Mouse (Mus musculus) lung, embryonic 15.5 days (tissue): ENCODE measurements around the gene Cpne4. TPM values are rescaled to one million over a fixed set of nuclear protein-coding genes. Genes with fewer than 3 reads are reported as not detected.

ENCODE experiments used
- ATAC-seq: fragments of 200-750 bp; cut with Nextera tagmentation; 2 replicates; pipeline ENCODE4 v1.8.0; 2017; ENCODE audit warnings: moderate number of reproducible peaks, borderline replicate concordance; ENCODE audit not compliant: low FRiP score, low TSS enrichment; ENCODE audit errors: extremely low read depth
- H3K27ac ChIP-seq: fragments of 300-500 bp; sonication (generic); 2 replicates; pipeline ENCODE4 v1.5.1; 2015; ENCODE audit warnings: moderate library complexity, mild to moderate bottlenecking, inconsistent platforms
- H3K27me3 ChIP-seq: fragments of 300-500 bp; sonication (generic); 2 replicates; pipeline ENCODE4 v1.6.1; 2015; ENCODE audit warnings: inconsistent platforms
- H3K36me3 ChIP-seq: fragments of 300-500 bp; sonication (generic); 2 replicates; pipeline ENCODE4 v1.6.1; 2015; ENCODE audit warnings: inconsistent platforms
- H3K4me1 ChIP-seq: fragments of 300-500 bp; sonication (generic); 2 replicates; pipeline ENCODE4 v1.6.1; 2015; ENCODE audit warnings: inconsistent platforms
- H3K4me2 ChIP-seq: fragments of 300-500 bp; sonication (generic); 2 replicates; pipeline ENCODE4 v1.6.1; 2015; ENCODE audit warnings: inconsistent platforms, mild to moderate bottlenecking, moderate library complexity
- H3K4me3 ChIP-seq: fragments of 300-500 bp; sonication (generic); 2 replicates; pipeline ENCODE4 v1.5.1; 2015; ENCODE audit warnings: mild to moderate bottlenecking, inconsistent platforms
- H3K9ac ChIP-seq: fragments of 300-500 bp; sonication (generic); 2 replicates; pipeline ENCODE4 v1.6.1; 2015; ENCODE audit warnings: inconsistent platforms
- H3K9me3 ChIP-seq: fragments of 300-500 bp; sonication (generic); 2 replicates; pipeline ENCODE4 v1.6.1; 2016; ENCODE audit warnings: inconsistent platforms
- WGBS: fragments of 180-500 bp; shearing (Covaris S2); methylation state at CpG from one replicate; pipeline ENCODE4 v1.1.7; 2015; 5-methylcytosine and 5-hydroxymethylcytosine counted together
- polyA plus RNA-seq: library from polyadenylated mRNA; unstranded; fragments of >200 nt; fragmentation: Nextera tagmentation; extraction: Ambion mirVana; gene quantifications from 2 replicates; pipeline ENCODE4 v1.2.1, GENCODE M21; 2015

Cpne4 gene
- polyA plus RNA-seq, 1 experiment from 2014 or later, result 0.26 TPM

GRCm38 (mm10) chr9:104594979-104595378 lies 47.9 kb downstream of the Cpne4 start:
- no peak for ATAC-seq
- Histone ChIP-seq H3K4me1 (0 out of 2 replicates have a peak, but pooled peaks cover 8% of the 10 kb centered on the region), H3K27me3 (no peaks in the 10 kb centered on the region), H3K36me3 (no peaks in the 10 kb centered on the region), H3K27ac (no peak overlapping the region), H3K9me3 (no peaks in the 10 kb centered on the region), H3K4me3 (no peak overlapping the region), H3K9ac (no peak overlapping the region), H3K4me2 (no peak overlapping the region)
- 62% methylated on average over 2 of the region's 2 CpGs for WGBS

DNA sequence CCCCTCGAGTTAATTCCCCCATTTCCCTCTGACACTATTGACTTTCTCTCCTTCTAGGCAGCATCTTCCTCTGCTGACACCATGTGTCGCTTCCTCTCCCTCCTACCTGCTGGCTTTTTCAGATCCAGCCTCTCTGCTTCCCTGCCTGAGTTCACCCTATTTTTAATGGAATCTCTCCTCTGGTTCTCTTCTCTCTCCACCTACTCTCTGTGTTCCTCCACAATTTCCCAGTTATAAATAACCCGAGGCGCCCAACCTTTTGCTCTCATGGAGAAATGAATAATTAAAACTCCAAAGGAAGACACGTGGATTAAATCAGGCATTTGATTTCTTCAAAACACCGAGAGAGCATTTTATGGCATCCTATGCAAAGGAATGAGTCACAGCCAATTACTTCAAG lies 65.4 kb downstream of the Cpne4 start:
- no peak for ATAC-seq
- Histone ChIP-seq H3K4me3 (no peak overlapping the region), H3K27ac (no peak overlapping the region), H3K9ac (no peak overlapping the region), H3K4me2 (no peak overlapping the region), H3K9me3 (no peaks in the 10 kb centered on the region), H3K4me1 (no peaks in the 10 kb centered on the region), H3K36me3 (no peaks in the 10 kb centered on the region), H3K27me3 (no peaks in the 10 kb centered on the region)
- 70% methylated on average over 6 of the region's 6 CpGs for WGBS

- ATAC-seq, result no peak
- no peak overlapping the region for H3K9ac ChIP-seq
- H3K4me3 ChIP-seq, result no peak overlapping the region
- H3K9me3 ChIP-seq, result no peaks in the 10 kb centered on the region
- no peak overlapping the region for H3K4me2 ChIP-seq
- no peak overlapping the region for H3K27ac ChIP-seq
- 46% methylated on average over 6 of the region's 6 CpGs for WGBS
- no peaks in the 10 kb centered on the region for H3K4me1 ChIP-seq
- H3K27me3 ChIP-seq, result no peaks in the 10 kb centered on the region
- H3K36me3 ChIP-seq, result no peaks in the 10 kb centered on the region
Measured at GRCm38 (mm10) chr9:104616691-104617090, 69.6 kb downstream of the Cpne4 start.

GRCm38 (mm10) chr9:104623564-104623963 lies 76.5 kb downstream of the Cpne4 start:
- no peak for ATAC-seq
- 71% methylated on average over 4 of the region's 4 CpGs for WGBS
- Histone ChIP-seq H3K27me3 (no peaks in the 10 kb centered on the region), H3K9ac (no peak overlapping the region), H3K36me3 (no peaks in the 10 kb centered on the region), H3K4me1 (no peaks in the 10 kb centered on the region), H3K4me2 (no peak overlapping the region), H3K27ac (no peak overlapping the region), H3K9me3 (no peaks in the 10 kb centered on the region), H3K4me3 (no peak overlapping the region)

DNA sequence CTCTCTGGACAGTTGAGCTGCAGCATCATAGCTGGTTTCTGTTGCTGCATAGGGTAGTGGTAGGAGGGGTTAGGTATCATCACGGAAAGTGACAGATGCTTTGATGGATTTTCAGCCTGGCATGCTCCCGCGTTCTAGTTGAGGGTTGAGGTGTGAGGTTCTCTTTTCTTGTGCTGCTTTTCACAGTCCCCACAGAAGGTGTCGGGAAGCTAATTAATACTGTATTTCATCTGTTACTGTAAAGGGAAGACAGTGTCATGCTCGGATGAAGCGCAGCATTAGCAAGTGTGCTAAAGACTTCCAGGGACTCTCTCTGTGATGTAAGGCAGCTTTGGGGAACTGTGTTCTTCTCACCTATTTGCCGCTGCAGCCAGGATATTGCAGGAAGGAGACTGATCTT lies 80.7 kb downstream of the Cpne4 start:
- Histone ChIP-seq H3K27ac (no peak overlapping the region), H3K9me3 (no peaks in the 10 kb centered on the region), H3K27me3 (no peaks in the 10 kb centered on the region), H3K9ac (no peak overlapping the region), H3K36me3 (no peaks in the 10 kb centered on the region), H3K4me1 (no peaks in the 10 kb centered on the region), H3K4me2 (no peak overlapping the region), H3K4me3 (no peak overlapping the region)
- WGBS, result 35% methylated on average over 7 of the region's 7 CpGs
- no peak for ATAC-seq

GRCm38 (mm10) chr9:104629282-104629681 lies 82.2 kb downstream of the Cpne4 start:
- no peaks in the 10 kb centered on the region for H3K36me3 ChIP-seq
- H3K9ac ChIP-seq, result no peak overlapping the region
- WGBS, result 59% methylated on average over 7 of the region's 7 CpGs
- H3K27me3 ChIP-seq, result no peaks in the 10 kb centered on the region
- no peak for ATAC-seq
- H3K27ac ChIP-seq, result no peak overlapping the region
- H3K9me3 ChIP-seq, result no peaks in the 10 kb centered on the region
- no peak overlapping the region for H3K4me2 ChIP-seq
- no peaks in the 10 kb centered on the region for H3K4me1 ChIP-seq
- H3K4me3 ChIP-seq, result no peak overlapping the region

DNA sequence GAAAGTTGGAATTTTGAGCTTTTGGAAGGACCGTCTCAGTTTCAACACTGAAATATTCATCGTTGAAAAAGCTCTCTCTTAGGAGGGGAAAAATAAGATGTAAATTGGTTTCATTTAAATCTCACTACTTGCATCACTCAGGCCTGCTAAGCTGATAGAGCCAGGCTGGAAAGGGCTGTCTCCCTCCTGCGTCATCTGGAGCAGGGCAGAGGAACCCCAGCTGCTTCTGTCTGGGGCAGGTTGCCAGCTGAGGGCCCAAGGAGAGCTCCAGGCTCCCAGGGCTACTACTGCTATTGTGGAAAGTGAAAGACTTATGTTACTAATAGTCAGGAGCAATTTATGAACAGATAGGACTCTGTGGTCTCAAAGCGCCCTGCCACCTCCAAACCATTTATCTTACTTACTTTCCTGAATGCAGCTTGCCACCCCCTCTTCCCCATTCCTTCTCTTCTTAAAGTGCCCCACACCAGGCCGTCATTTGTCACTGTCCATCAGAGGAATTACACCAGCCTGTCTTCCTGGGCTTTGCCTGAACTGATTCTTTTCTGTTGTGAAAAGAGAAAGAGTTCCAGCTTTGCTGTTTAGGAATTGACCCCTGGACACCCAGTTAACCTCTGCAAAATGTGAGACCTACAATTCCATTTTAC lies 99.4 kb downstream of the Cpne4 start:
- WGBS, result 45% methylated on average over 5 of the region's 5 CpGs
- Histone ChIP-seq H3K4me3 (no peak overlapping the region), H3K9me3 (no peaks in the 10 kb centered on the region), H3K27me3 (no peaks in the 10 kb centered on the region), H3K27ac (no peak overlapping the region), H3K4me1 (no peaks in the 10 kb centered on the region), H3K4me2 (no peak overlapping the region), H3K9ac (no peak overlapping the region), H3K36me3 (no peaks in the 10 kb centered on the region)
- ATAC-seq, result no peak

- ATAC-seq, result no peak
- no peak overlapping the region for H3K4me3 ChIP-seq
Measured at GRCm38 (mm10) chr9:104652691-104653261, 105.7 kb downstream of the Cpne4 start.

DNA sequence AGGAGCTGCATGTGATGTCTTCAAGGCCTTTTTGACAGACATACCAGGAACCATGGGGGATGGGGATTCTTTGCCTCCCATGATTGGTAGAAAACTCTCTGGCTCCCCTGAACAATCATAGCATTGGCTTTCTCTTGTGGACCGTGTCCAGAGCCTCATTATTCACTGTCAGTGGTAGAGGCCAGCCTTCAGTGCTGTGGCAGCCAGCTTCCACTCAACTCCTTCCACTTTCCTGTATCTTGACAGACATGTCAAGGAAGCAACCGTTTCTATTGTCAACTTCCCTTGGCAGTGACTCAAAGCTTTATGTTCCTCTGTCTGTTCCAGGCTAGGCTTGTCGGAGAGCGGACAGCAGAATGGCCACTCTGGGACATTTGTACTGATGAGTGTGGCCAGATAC lies 112.7 kb downstream of the Cpne4 start:
- no peak overlapping the region for H3K4me3 ChIP-seq
- H3K27me3 ChIP-seq, result no peaks in the 10 kb centered on the region; the same call in 1 of the 2 replicates
- peak; percentile 42; the same call in 1 of the 2 replicates for ATAC-seq
- H3K36me3 ChIP-seq, result no peaks in the 10 kb centered on the region
- no peaks in the 10 kb centered on the region for H3K9me3 ChIP-seq
- 36% methylated on average over 4 of the region's 4 CpGs for WGBS
- H3K9ac ChIP-seq, result no peak overlapping the region
- no peak overlapping the region for H3K27ac ChIP-seq
- H3K4me2 ChIP-seq, result no peak overlapping the region
- no peaks in the 10 kb centered on the region for H3K4me1 ChIP-seq

More at GRCm38 (mm10) chr9:104652691-104653261, 105.7 kb downstream of the Cpne4 start:
- H3K9ac ChIP-seq, result no peak overlapping the region
- 65% methylated on average over 9 of the region's 9 CpGs for WGBS
- H3K4me2 ChIP-seq, result no peak overlapping the region
- no peaks in the 10 kb centered on the region for H3K36me3 ChIP-seq
- no peaks in the 10 kb centered on the region for H3K4me1 ChIP-seq
- no peaks in the 10 kb centered on the region for H3K9me3 ChIP-seq
- H3K27me3 ChIP-seq, result no peaks in the 10 kb centered on the region; the same call in 1 of the 2 replicates
- H3K27ac ChIP-seq, result no peak overlapping the region

- no peaks in the 10 kb centered on the region for H3K4me1 ChIP-seq
- H3K4me3 ChIP-seq, result no peak overlapping the region
- ATAC-seq, result no peak
- no peak overlapping the region for H3K9ac ChIP-seq
- no peaks in the 10 kb centered on the region for H3K36me3 ChIP-seq
- H3K4me2 ChIP-seq, result no peak overlapping the region
- no peaks in the 10 kb centered on the region for H3K9me3 ChIP-seq
- 50% methylated on average over 1 of the region's 1 CpGs for WGBS
- no peak overlapping the region for H3K27ac ChIP-seq
- H3K27me3 ChIP-seq, result no peaks in the 10 kb centered on the region
Measured at GRCm38 (mm10) chr9:104676665-104677064, 129.6 kb downstream of the Cpne4 start.

GRCm38 (mm10) chr9:104678571-104678970 lies 131.5 kb downstream of the Cpne4 start:
- ATAC-seq, result no peak
- WGBS, result 86% methylated on average over 3 of the region's 3 CpGs
- no peak overlapping the region for H3K27ac ChIP-seq
- no peaks in the 10 kb centered on the region for H3K36me3 ChIP-seq
- no peaks in the 10 kb centered on the region for H3K9me3 ChIP-seq
- no peak overlapping the region for H3K9ac ChIP-seq
- H3K4me2 ChIP-seq, result no peak overlapping the region
- no peaks in the 10 kb centered on the region for H3K4me1 ChIP-seq
- H3K4me3 ChIP-seq, result no peak overlapping the region
- no peaks in the 10 kb centered on the region for H3K27me3 ChIP-seq

GRCm38 (mm10) chr9:104687051-104687450 lies 140.0 kb downstream of the Cpne4 start:
- Histone ChIP-seq H3K4me2 (no peak overlapping the region), H3K4me1 (no peaks in the 10 kb centered on the region), H3K4me3 (no peak overlapping the region), H3K27ac (no peak overlapping the region), H3K9me3 (no peaks in the 10 kb centered on the region), H3K27me3 (no peaks in the 10 kb centered on the region), H3K9ac (no peak overlapping the region), H3K36me3 (no peaks in the 10 kb centered on the region)
- WGBS, result 62% methylated on average over 3 of the region's 3 CpGs
- no peak for ATAC-seq
